Mouse (Mus musculus) ES-Bruce4 (cell line): Measurements from ENCODE around the gene Ptbp2.

Experiments
- CTCF ChIP-seq: IDR thresholded peaks from one replicate; pipeline ENCODE4 v1.8.1; 2011; ENCODE audit warnings: low read depth, low read length
- POLR2A ChIP-seq: IDR thresholded peaks from one replicate; pipeline ENCODE4 v1.8.1; 2011; ENCODE audit warnings: low read length; ENCODE audit not compliant: insufficient read depth

DNA sequence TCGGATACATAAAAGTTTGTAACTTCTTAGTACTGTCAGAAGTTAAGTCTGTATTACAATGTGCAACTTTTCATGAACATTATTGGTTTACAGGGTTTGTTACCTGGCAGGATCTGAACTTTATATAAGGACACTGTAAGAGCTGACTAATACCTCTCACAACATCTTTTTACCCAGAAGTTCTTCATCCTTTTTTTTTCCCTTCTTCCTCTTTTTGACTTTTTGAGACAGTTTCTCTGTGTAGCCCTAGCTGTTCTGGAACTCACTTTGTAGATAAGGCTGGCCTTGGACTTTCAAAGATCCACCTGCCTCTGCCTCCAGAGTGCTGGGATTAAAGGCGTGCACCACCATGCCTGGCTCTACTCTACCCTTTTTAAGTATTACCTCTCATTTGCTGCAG lies 11.5 kb downstream of the Ptbp2 start:
- TF ChIP-seq CTCF (no peak), POLR2A (no peak)
